Mouse (Mus musculus): Measurements from ENCODE around the gene Hoxa3. TPM values are rescaled to one million over a fixed set of nuclear protein-coding genes. Genes with fewer than 3 reads are reported as not detected.

Gene Hoxa3
- polyA plus RNA-seq, 1 experiment from 2014 or later: 11.8 TPM

DNA sequence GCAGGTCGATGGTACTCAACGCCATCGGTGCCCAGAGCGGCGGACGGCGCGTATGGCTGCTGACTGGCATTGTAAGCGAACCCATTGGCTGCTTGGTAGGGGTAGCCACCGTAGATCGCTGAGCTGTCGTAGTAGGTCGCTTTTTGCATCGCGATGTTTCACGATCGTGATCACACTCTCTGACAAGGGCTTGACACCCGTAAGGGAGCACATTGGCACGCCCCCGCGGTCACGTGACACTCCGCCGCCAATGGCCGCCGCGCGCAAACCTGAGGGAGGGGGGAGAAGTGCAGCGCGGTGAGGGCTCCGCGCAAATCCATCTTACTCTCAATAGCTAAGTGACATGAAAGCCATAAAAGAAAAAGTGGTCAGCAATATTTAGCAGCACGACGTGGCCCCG lies 40.6 kb downstream of the Hoxa3 start:
- Histone ChIP-seq H3K9ac (peak overlapping the region; percentile 48), H3K27ac (peak overlapping the region; percentile 97), H3K36me3 (0 out of 2 replicates have a peak, but pooled peaks cover 4% of the 10 kb centered on the region), H3K4me1 (peaks cover 83% of the 10 kb centered on the region), H3K9me3 (replicated peaks) (no peaks in the 10 kb centered on the region), H3K27me3 (no peaks in the 10 kb centered on the region), H3K4me2 (peak overlapping the region; percentile 70), H3K4me3 (replicated peaks) (peak overlapping the region; percentile 37)
- ATAC-seq (replicated peaks; ENCODE audit: low FRiP score): peak; percentile 50
- under 1% methylated on average over 35 of the region's 35 CpGs for WGBS

DNA sequence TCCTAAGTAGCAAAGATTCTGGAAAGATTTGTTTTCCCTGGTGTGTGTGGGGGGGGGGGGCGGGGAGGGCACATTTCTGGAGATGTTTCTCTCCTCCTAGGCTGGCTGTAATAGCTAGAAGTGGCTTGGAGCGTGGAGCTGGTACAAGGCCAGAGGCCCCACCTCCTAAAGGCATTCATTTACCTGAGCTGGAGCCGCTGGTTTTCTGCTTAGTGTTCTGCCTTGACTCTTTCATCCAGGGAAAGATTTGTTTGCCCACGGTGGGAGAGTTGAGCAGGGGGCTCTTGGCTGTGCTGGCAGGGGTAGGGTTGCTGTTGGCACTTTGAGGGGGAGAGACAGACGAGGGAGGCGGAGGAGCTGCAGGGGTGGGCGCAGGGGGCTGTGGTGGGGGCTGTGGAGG lies 41.2 kb downstream of the Hoxa3 start:
- 0 out of 2 replicates have a peak, but pooled peaks cover 4% of the 10 kb centered on the region for H3K36me3 ChIP-seq
- H3K27me3 ChIP-seq: no peaks in the 10 kb centered on the region
- H3K27ac ChIP-seq: peak overlapping the region; percentile 97
- peak overlapping the region; percentile 70 for H3K4me2 ChIP-seq
- 13% methylated on average over 7 of the region's 7 CpGs for WGBS
- H3K4me3 ChIP-seq (replicated peaks): peak overlapping the region; percentile 37
- peak overlapping the region; percentile 48 for H3K9ac ChIP-seq
- H3K4me1 ChIP-seq: peaks cover 83% of the 10 kb centered on the region
- ATAC-seq (replicated peaks; ENCODE audit: low FRiP score): peak; percentile 0; the same call in 1 of the 2 replicates
- H3K9me3 ChIP-seq (replicated peaks): no peaks in the 10 kb centered on the region

- 0 out of 2 replicates have a peak overlapping the region, but pooled peaks have one; percentile 45 for H3K9ac ChIP-seq
- 12% methylated on average over 4 of the region's 4 CpGs for WGBS
- H3K4me3 ChIP-seq (replicated peaks): no peak overlapping the region
- no peaks in the 10 kb centered on the region for H3K9me3 ChIP-seq (replicated peaks)
- no peak for ATAC-seq (replicated peaks; ENCODE audit: low FRiP score)
- H3K27me3 ChIP-seq: no peaks in the 10 kb centered on the region
- H3K4me2 ChIP-seq: peak overlapping the region; percentile 70; the same call in 1 of the 2 replicates
- peak overlapping the region; percentile 97 for H3K27ac ChIP-seq
- 0 out of 2 replicates have a peak, but pooled peaks cover 4% of the 10 kb centered on the region for H3K36me3 ChIP-seq
- peaks cover 83% of the 10 kb centered on the region for H3K4me1 ChIP-seq
These were observed 41.8 kb downstream of the Hoxa3 start for GRCm38 (mm10) chr6:52171331-52171730.

DNA sequence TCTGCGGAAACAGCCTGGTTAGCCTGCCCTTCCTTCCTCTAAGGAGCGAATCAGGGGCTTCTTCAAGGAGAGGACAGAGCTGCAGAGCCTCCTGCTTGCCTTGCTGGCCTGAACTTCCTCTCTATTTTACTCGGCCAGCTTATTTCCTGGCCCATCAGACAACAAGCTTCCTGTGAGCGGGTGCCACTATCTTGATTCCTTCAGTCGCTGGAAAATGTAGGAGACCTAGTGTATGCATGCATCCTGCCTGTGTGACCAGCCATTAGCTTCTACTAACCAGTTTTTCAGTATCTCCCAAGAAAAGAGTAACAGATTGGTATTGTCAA lies 42.3 kb downstream of the Hoxa3 start:
- H3K9me3 ChIP-seq (replicated peaks): no peaks in the 10 kb centered on the region
- peak overlapping the region; percentile 45 for H3K9ac ChIP-seq
- WGBS: 30% methylated on average over 5 of the region's 5 CpGs
- H3K4me3 ChIP-seq (replicated peaks): no peak overlapping the region
- peak overlapping the region; percentile 45 for H3K4me2 ChIP-seq
- H3K36me3 ChIP-seq: 0 out of 2 replicates have a peak, but pooled peaks cover 4% of the 10 kb centered on the region
- peak overlapping the region; percentile 97 for H3K27ac ChIP-seq
- no peak for ATAC-seq (replicated peaks; ENCODE audit: low FRiP score)
- H3K4me1 ChIP-seq: peaks cover 85% of the 10 kb centered on the region
- no peaks in the 10 kb centered on the region for H3K27me3 ChIP-seq

GRCm38 (mm10) chr6:52170166-52170897 lies 42.8 kb downstream of the Hoxa3 start:
- 20% methylated on average over 40 of the region's 40 CpGs for WGBS
- H3K4me2 ChIP-seq: peak overlapping the region; percentile 45
- H3K4me3 ChIP-seq (replicated peaks): 0 out of 2 replicates have a peak overlapping the region, but pooled peaks have one; percentile 6
- H3K9me3 ChIP-seq (replicated peaks): no peaks in the 10 kb centered on the region
- 0 out of 2 replicates have a peak, but pooled peaks cover 4% of the 10 kb centered on the region for H3K36me3 ChIP-seq
- H3K9ac ChIP-seq: peak overlapping the region; percentile 45
- H3K4me1 ChIP-seq: peaks cover 90% of the 10 kb centered on the region
- peak overlapping the region; percentile 97 for H3K27ac ChIP-seq
- no peaks in the 10 kb centered on the region for H3K27me3 ChIP-seq
- peak; percentile 10; the same call in 1 of the 2 replicates for ATAC-seq (replicated peaks; ENCODE audit: low FRiP score)

GRCm38 (mm10) chr6:52169499-52170165 lies 43.5 kb downstream of the Hoxa3 start:
- ATAC-seq (replicated peaks; ENCODE audit: low FRiP score): no peak
- Histone ChIP-seq H3K4me1 (peaks cover 91% of the 10 kb centered on the region), H3K4me2 (peak overlapping the region; percentile 45), H3K9ac (peak overlapping the region; percentile 45; the same call in 1 of the 2 replicates), H3K36me3 (0 out of 2 replicates have a peak, but pooled peaks cover 4% of the 10 kb centered on the region), H3K27me3 (no peaks in the 10 kb centered on the region), H3K9me3 (replicated peaks) (no peaks in the 10 kb centered on the region), H3K27ac (peak overlapping the region; percentile 97), H3K4me3 (replicated peaks) (0 out of 2 replicates have a peak overlapping the region, but pooled peaks have one; percentile 6)
- WGBS: 28% methylated on average over 16 of the region's 16 CpGs

- H3K27ac ChIP-seq: peak overlapping the region; percentile 90
- peak overlapping the region; percentile 49 for H3K4me2 ChIP-seq
- H3K4me3 ChIP-seq (replicated peaks): peak overlapping the region; percentile 14
- H3K9me3 ChIP-seq (replicated peaks): no peaks in the 10 kb centered on the region
- H3K36me3 ChIP-seq: 0 out of 2 replicates have a peak, but pooled peaks cover 4% of the 10 kb centered on the region
- H3K9ac ChIP-seq: peak overlapping the region; percentile 23; the same call in 1 of the 2 replicates
- no peaks in the 10 kb centered on the region for H3K27me3 ChIP-seq
- ATAC-seq (replicated peaks; ENCODE audit: low FRiP score): no peak
- peaks cover 95% of the 10 kb centered on the region for H3K4me1 ChIP-seq
- 10% methylated on average over 42 of the region's 42 CpGs for WGBS
These were observed 44.7 kb downstream of the Hoxa3 start for GRCm38 (mm10) chr6:52168191-52169055.

GRCm38 (mm10) chr6:52167736-52168161 lies 45.4 kb downstream of the Hoxa3 start:
- Histone ChIP-seq H3K27ac (peak overlapping the region; percentile 90), H3K4me3 (replicated peaks) (no peak overlapping the region), H3K9me3 (replicated peaks) (no peaks in the 10 kb centered on the region), H3K4me1 (peaks cover 95% of the 10 kb centered on the region), H3K27me3 (no peaks in the 10 kb centered on the region), H3K36me3 (0 out of 2 replicates have a peak, but pooled peaks cover 4% of the 10 kb centered on the region), H3K4me2 (0 out of 2 replicates have a peak overlapping the region, but pooled peaks have one; percentile 49), H3K9ac (no peak overlapping the region)
- ATAC-seq (replicated peaks; ENCODE audit: low FRiP score): no peak
- 33% methylated on average over 14 of the region's 14 CpGs for WGBS

DNA sequence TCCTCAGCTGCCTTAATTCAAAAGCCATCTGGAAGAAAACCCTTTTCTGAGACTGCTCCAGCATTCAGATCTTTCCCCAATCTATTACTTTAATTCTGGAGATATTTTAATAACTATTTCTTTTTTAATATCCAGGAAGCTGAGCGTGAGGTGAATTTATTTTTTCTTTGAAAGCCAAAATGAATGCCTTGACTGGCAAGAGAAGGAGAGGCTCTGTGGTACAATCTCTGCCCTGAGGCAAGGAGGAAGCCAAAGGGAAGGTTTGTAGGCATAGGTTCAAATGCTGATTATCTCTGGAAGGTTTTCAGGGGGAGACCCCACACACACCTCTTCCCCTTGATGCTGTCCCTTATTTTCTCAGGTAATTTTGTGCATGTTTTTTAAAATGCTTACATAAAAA lies 46.0 kb downstream of the Hoxa3 start:
- WGBS: 47% methylated on average over 1 of the region's 1 CpGs
- Histone ChIP-seq H3K36me3 (0 out of 2 replicates have a peak, but pooled peaks cover 4% of the 10 kb centered on the region), H3K27ac (peak overlapping the region; percentile 90), H3K4me3 (replicated peaks) (0 out of 2 replicates have a peak overlapping the region, but pooled peaks have one; percentile 3), H3K27me3 (no peaks in the 10 kb centered on the region), H3K4me2 (peak overlapping the region; percentile 49; the same call in 1 of the 2 replicates), H3K4me1 (peaks cover 94% of the 10 kb centered on the region), H3K9ac (no peak overlapping the region), H3K9me3 (replicated peaks) (no peaks in the 10 kb centered on the region)
- ATAC-seq (replicated peaks; ENCODE audit: low FRiP score): no peak

- Histone ChIP-seq H3K4me2 (peak overlapping the region; percentile 49; the same call in 1 of the 2 replicates), H3K36me3 (0 out of 2 replicates have a peak, but pooled peaks cover 4% of the 10 kb centered on the region), H3K9ac (peak overlapping the region; percentile 12; the same call in 1 of the 2 replicates), H3K4me3 (replicated peaks) (0 out of 2 replicates have a peak overlapping the region, but pooled peaks have one; percentile 3), H3K27me3 (no peaks in the 10 kb centered on the region), H3K27ac (peak overlapping the region; percentile 90), H3K4me1 (peaks cover 94% of the 10 kb centered on the region), H3K9me3 (replicated peaks) (no peaks in the 10 kb centered on the region)
- ATAC-seq (replicated peaks; ENCODE audit: low FRiP score): no peak
- WGBS: 28% methylated on average over 4 of the region's 4 CpGs
These were observed 46.6 kb downstream of the Hoxa3 start for GRCm38 (mm10) chr6:52166431-52167077.

Measured in kidney, embryonic 15.5 days (tissue).